Mouse (Mus musculus) forebrain, embryonic 16.5 days (tissue): ENCODE results near the gene Gm49396. TPM values are rescaled to one million over a fixed set of nuclear protein-coding genes. Genes with fewer than 3 reads are reported as not detected.

Experiments
- ATAC-seq: fragments of 200-750 bp; cut with Nextera tagmentation; 2 replicates; pipeline ENCODE4 v1.8.0; 2017; ENCODE audit warnings: mild to moderate bottlenecking, moderate library complexity
- H3K27ac ChIP-seq: fragments of 300-500 bp; sonication (generic); 2 replicates; pipeline ENCODE4 v1.5.1; 2014; ENCODE audit warnings: low read length, control low read depth
- H3K27me3 ChIP-seq: fragments of 300-500 bp; sonication (generic); replicated peaks from 2 replicates; pipeline ENCODE4 v1.6.1; 2014; ENCODE audit warnings: low read length; ENCODE audit not compliant: control insufficient read depth, insufficient read depth
- H3K36me3 ChIP-seq: fragments of 300-500 bp; sonication (generic); 2 replicates; pipeline ENCODE4 v1.6.1; 2014; ENCODE audit not compliant: control insufficient read depth, insufficient read depth
- H3K4me1 ChIP-seq: fragments of 300-500 bp; sonication (generic); replicated peaks from 2 replicates; pipeline ENCODE4 v1.6.1; 2014; ENCODE audit warnings: low read length; ENCODE audit not compliant: control insufficient read depth, insufficient read depth
- H3K4me2 ChIP-seq: fragments of 300-500 bp; sonication (generic); 2 replicates; pipeline ENCODE4 v1.6.1; 2014; ENCODE audit warnings: mild to moderate bottlenecking, low read length, control low read depth
- H3K4me3 ChIP-seq: fragments of 300-500 bp; sonication (generic); replicated peaks from 2 replicates; pipeline ENCODE4 v1.5.1; 2014; ENCODE audit warnings: mild to moderate bottlenecking, low read length, control low read depth
- H3K9ac ChIP-seq: fragments of 300-500 bp; sonication (generic); replicated peaks from 2 replicates; pipeline ENCODE4 v1.6.1; 2014; ENCODE audit warnings: low read depth, low read length, control low read depth
- H3K9me3 ChIP-seq: fragments of 300-500 bp; sonication (generic); 2 replicates; pipeline ENCODE4 v1.6.1; 2016; ENCODE audit warnings: low read length; ENCODE audit not compliant: control insufficient read depth
- WGBS: fragments of 180-500 bp; shearing (Covaris S2); extraction: QIAGEN DNeasy Blood & Tissue Kit; methylation state at CpG from one replicate; pipeline ENCODE4 v1.1.7; 2014; 5-methylcytosine and 5-hydroxymethylcytosine counted together
- polyA plus RNA-seq: library from polyadenylated mRNA; unstranded; fragments of >200 nt; fragmentation: Nextera tagmentation; extraction: Ambion mirVana; gene quantifications from 2 replicates; pipeline ENCODE4 v1.2.1, GENCODE M21; 2015

Gm49396 gene
- polyA plus RNA-seq, 1 experiment from 2014 or later, result 28.5 TPM

DNA sequence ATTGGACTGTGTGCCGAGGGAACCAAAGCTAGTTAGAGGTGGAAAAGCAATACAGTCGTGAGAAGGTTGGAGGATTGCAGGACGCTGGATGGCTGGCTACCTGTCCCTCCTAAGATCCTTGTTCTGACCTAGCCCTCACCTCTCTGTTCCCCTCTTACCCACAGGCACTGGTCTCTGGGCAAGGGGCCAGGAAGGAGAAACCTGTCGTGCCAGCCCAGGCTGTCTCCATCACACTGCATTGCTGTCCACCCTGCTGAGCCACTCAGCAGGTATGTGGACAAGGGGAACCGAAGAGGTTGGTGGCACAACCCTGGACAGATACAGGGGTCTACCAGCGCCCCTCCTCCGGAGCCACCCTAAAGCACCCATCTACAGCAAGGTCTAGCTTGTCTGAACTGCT lies 37.5 kb downstream of the Gm49396 start:
- Histone ChIP-seq H3K4me1 (peaks cover 12% of the 10 kb centered on the region), H3K9ac (no peak overlapping the region), H3K4me2 (peak overlapping the region; percentile 34; the same call in 1 of the 2 replicates)

DNA sequence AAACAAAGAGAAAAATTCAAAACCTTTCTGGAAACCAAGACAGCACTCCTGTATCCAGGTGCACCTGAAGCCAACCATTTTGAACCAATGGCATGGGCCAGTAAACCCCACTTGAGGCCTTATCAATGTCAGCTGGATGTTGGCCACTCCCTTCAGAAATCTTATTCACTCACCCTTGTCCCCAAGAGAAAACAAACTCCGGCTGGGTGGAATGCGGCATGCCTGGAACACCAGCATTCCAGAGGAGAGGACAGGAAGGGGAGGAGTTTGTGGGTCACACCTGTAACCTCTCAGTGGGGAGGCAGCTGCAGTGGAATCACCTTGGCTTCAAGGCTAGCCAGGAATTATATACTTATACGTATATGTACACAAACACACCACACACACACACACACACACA lies 39.4 kb downstream of the Gm49396 start:
- no peak overlapping the region for H3K4me2 ChIP-seq
- H3K27me3 ChIP-seq, result no peaks in the 10 kb centered on the region
- no peaks in the 10 kb centered on the region for H3K36me3 ChIP-seq
- H3K9me3 ChIP-seq, result no peaks in the 10 kb centered on the region
- 56% methylated on average over 3 of the region's 3 CpGs for WGBS
- H3K27ac ChIP-seq, result no peak overlapping the region
- H3K4me1 ChIP-seq, result peaks cover 12% of the 10 kb centered on the region
- ATAC-seq, result no peak
- H3K4me3 ChIP-seq, result no peak overlapping the region
- H3K9ac ChIP-seq, result no peak overlapping the region

More for the DNA sequence above, 37.5 kb downstream of the Gm49396 start:
- no peak for ATAC-seq
- WGBS, result 69% methylated on average over 7 of the region's 7 CpGs
- H3K9me3 ChIP-seq, result no peaks in the 10 kb centered on the region
- no peak overlapping the region for H3K4me3 ChIP-seq
- H3K27ac ChIP-seq, result no peak overlapping the region
- H3K27me3 ChIP-seq, result no peaks in the 10 kb centered on the region
- no peaks in the 10 kb centered on the region for H3K36me3 ChIP-seq

DNA sequence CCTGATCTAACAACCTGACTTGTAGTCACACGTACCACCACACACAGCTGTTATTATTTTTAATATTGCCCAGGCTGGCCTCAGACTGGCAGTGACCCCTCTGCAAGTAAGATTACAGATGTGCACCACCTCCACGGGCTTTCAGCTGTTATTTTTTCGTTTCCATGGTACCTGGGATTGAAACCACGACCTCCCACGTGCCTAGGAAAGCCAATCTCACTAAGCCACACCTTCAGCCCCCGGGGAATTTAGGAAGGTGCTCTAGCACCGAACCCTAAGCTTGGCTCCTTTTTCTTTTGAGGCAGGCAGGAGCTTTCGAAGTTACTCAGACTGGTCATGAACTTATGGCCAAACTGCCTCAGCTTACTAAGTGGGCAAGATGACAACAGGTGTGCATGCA lies 41.3 kb downstream of the Gm49396 start:
- no peak overlapping the region for H3K9ac ChIP-seq
- no peaks in the 10 kb centered on the region for H3K36me3 ChIP-seq
- no peaks in the 10 kb centered on the region for H3K27me3 ChIP-seq
- H3K9me3 ChIP-seq, result no peaks in the 10 kb centered on the region
- no peak overlapping the region for H3K4me2 ChIP-seq
- WGBS, result 62% methylated on average over 8 of the region's 8 CpGs
- H3K4me3 ChIP-seq, result no peak overlapping the region
- no peak overlapping the region for H3K27ac ChIP-seq
- ATAC-seq, result no peak
- peaks cover 12% of the 10 kb centered on the region for H3K4me1 ChIP-seq

DNA sequence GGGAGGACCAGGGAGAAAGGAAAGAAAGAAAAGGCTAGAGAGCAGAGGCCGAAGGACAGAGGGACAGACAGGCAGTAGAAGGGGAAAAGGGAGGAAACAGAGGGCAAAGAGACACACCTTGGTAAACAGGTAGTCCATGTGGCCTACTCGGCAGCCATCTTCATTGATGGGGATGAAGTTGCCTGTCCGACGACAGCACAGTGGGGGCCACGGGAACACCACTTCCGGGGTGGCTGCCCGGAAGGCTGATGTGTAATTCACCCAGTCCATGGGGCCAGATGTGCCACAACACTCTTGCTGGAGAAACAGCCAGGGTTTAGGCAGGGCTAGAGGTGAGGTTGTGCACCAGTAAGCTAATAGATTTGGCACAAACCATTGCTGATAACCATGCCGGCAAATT lies 41.8 kb downstream of the Gm49396 start:
- no peak overlapping the region for H3K27ac ChIP-seq
- no peaks in the 10 kb centered on the region for H3K9me3 ChIP-seq
- peaks cover 8% of the 10 kb centered on the region for H3K4me1 ChIP-seq
- no peaks in the 10 kb centered on the region for H3K36me3 ChIP-seq
- 87% methylated on average over 8 of the region's 8 CpGs for WGBS
- no peaks in the 10 kb centered on the region for H3K27me3 ChIP-seq
- H3K9ac ChIP-seq, result no peak overlapping the region
- no peak overlapping the region for H3K4me2 ChIP-seq
- no peak overlapping the region for H3K4me3 ChIP-seq
- ATAC-seq, result no peak

- Histone ChIP-seq H3K4me2 (no peak overlapping the region), H3K27ac (no peak overlapping the region), H3K9me3 (no peaks in the 10 kb centered on the region), H3K9ac (no peak overlapping the region), H3K27me3 (no peaks in the 10 kb centered on the region), H3K4me1 (no peaks in the 10 kb centered on the region), H3K36me3 (no peaks in the 10 kb centered on the region), H3K4me3 (no peak overlapping the region)
- WGBS, result 30% methylated on average over 8 of the region's 8 CpGs
- no peak; the same call in 1 of the 2 replicates for ATAC-seq
Observed at GRCm38 (mm10) chr7:30607706-30608309, 44.7 kb downstream of the Gm49396 start.

DNA sequence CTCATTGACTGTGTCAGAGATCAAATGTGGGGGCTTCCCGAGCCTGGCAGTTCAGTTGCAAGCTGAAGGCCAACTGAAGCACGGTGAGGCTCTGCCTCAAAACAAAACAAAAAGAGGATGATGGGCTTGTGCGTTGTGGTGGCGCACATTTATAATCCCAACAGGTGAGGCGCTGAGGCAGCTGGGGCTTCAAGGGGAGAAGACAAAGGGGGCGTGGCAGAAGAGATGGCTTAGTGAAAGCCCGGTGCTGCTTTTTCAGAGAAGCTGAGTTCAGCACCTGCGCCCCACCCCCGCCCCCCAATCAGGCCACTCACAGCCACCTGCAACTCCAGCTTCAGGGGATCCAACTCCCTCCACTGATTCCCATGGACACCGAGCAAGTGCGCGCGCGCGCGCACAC lies 45.3 kb downstream of the Gm49396 start:
- no peaks in the 10 kb centered on the region for H3K9me3 ChIP-seq
- no peaks in the 10 kb centered on the region for H3K4me1 ChIP-seq
- H3K36me3 ChIP-seq, result no peaks in the 10 kb centered on the region
- no peak overlapping the region for H3K4me3 ChIP-seq
- ATAC-seq, result no peak
- 43% methylated on average over 15 of the region's 16 CpGs for WGBS
- H3K9ac ChIP-seq, result no peak overlapping the region
- H3K27ac ChIP-seq, result no peak overlapping the region
- no peak overlapping the region for H3K4me2 ChIP-seq
- H3K27me3 ChIP-seq, result no peaks in the 10 kb centered on the region

DNA sequence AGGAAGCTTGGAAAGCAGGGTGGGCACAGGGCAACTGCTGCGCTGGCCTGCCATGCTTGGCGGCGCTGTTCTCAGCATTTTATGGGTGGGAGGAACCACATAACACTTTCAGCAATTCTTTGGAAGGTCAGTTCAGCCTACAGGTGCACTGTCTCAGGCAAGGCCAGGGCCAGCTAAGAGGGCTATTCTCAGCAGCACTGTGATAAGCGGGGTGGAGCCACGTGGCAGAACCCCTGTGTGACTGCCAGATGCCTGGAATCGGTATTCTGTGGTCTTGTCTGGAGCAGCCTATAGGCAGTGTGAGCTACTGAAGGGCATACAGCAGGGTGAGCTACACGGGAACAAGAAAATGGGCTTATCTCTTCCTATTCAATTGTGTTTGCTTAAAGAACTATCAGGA lies 46.9 kb downstream of the Gm49396 start:
- WGBS, result 58% methylated on average over 7 of the region's 7 CpGs
- Histone ChIP-seq H3K27me3 (no peaks in the 10 kb centered on the region), H3K4me3 (no peak overlapping the region), H3K36me3 (no peaks in the 10 kb centered on the region), H3K4me2 (no peak overlapping the region), H3K9ac (no peak overlapping the region), H3K27ac (no peak overlapping the region), H3K9me3 (no peaks in the 10 kb centered on the region), H3K4me1 (no peaks in the 10 kb centered on the region)
- ATAC-seq, result no peak

DNA sequence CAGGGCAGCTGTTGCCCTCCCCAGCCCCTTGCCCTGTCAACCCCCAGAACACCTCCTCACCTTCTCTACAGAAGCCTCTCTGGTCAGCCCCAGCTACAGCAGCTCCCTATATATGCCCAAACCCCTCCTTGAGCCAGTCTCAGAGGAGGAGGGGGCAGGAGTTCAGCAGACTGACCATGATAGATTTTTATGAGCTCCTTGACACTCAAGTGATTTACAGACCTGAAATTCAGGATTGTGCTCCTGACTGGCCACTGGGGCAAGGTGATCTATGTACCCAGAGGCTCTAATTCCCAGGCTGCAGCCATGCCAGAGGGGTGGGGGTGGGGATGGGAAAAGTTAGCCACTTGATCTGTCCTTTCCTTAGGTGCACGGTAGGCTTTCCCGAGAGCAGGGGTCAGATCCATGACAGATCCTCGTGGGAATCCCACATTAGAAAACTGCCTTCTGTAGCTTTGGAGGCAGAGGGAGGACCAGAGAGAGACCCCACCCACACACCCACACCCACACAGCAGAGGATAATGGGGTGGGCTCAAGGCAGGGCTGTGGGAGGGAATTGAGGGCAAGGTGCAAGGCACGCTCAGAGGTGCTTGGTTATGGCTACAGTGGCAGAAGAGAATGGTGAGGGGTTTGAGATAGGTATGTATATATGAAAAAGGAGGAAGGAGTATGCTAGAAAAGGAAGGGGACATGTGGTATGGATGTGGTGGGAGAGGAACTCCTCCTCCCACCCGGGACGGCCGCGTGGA lies 49.7 kb downstream of the Gm49396 start, which contains the start of gene Upk1a:
Gene Upk1a (minus strand): TSS at position 194 of the 749 bp plus-strand sequence.
- no peaks in the 10 kb centered on the region for H3K4me1 ChIP-seq
- no peaks in the 10 kb centered on the region for H3K27me3 ChIP-seq
- H3K27ac ChIP-seq, result no peak within 1 kb of the TSS
- ATAC-seq, result no peak
- peaks cover 11% of the 10 kb centered on the region for H3K36me3 ChIP-seq
- no peak within 1 kb of the TSS for H3K4me3 ChIP-seq
- H3K9me3 ChIP-seq, result no peaks in the 10 kb centered on the region
- WGBS, result 80% methylated on average over 8 of the region's 8 CpGs
- no peak within 1 kb of the TSS for H3K4me2 ChIP-seq
- no peak within 1 kb of the TSS for H3K9ac ChIP-seq

DNA sequence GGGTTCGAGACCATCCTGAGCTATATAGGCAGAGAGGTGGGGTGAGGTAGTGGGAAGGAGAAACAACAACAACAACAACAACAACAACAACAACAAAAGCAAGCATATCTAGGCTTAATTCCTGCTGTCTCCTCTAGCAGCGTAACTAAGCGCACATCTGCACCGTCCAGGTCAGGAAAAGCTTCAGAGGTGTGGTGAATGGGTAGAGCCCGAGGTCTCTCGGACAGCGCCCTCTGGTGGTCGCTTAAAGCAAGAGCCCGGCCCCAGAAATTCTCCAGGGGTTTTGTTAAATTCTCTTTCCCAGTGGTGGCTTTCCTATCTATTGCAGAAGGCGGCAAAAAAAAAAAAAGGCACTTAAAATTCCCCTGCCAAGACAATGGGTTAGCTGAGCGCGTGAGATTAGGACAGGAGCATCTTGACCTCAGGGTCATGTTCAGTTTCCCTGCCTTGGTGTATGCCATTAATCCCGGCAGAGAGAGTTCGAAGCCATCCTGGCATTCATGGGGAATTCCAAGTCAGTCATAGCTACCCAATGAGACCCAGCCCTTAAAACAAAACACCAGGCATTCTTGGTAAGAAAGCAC lies 50.5 kb downstream of the Gm49396 start:
- Histone ChIP-seq H3K36me3 (peaks cover 11% of the 10 kb centered on the region), H3K4me3 (no peak overlapping the region), H3K27me3 (no peaks in the 10 kb centered on the region), H3K9ac (no peak overlapping the region), H3K4me2 (no peak overlapping the region), H3K4me1 (no peaks in the 10 kb centered on the region), H3K27ac (no peak overlapping the region), H3K9me3 (no peaks in the 10 kb centered on the region)
- WGBS, result 23% methylated on average over 14 of the region's 14 CpGs
- ATAC-seq, result no peak
